Mouse (Mus musculus): Measurements from ENCODE around the gene Rasgrf1.

DNA sequence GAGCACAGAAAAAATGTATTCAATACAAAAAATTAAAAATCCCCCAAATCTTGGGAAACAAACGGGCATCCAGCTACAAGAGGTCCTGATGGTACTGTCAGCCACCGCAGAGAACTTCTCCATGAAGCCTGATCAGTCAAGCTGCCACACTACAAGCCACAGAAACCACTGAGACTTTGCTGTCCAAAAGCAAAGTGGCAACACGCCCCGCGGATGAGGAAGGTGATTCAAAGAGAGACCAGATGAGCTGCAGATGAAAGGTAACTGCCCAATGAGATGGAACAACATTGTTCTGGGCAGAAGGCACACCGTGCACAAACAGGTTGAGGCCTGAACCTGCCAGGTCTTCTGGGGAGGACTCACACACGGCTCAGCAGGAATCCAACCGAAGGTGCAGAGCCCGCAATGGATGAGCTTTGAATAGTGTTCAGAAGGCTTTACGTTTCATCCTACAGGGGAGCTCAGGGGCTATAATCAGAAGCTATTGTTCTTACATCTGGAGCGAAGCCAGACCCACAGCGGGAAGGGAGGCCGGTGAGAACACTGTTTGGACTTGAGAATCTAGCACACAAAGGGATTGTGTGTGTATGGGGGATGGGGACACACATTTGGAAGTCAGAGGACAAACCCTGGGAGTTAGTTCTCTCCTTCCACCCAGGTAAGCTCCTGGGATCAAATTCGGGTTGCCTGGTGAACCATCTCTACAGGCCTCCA lies 9.4 kb upstream of the Rasgrf1 start:
- TF ChIP-seq CTCF (IDR thresholded peaks at IDR 0.05; ENCODE audit: insufficient read depth, low read length) (no peak), POLR2A (IDR thresholded peaks at IDR 0.05; ENCODE audit: borderline replicate concordance, extremely low read depth, low read depth, low read length) (no peak)

Measured in lung, adult 2 months (tissue).